Mouse (Mus musculus): ENCODE data around the gene Ly6g6e. TPM values are rescaled to one million over a fixed set of nuclear protein-coding genes. Genes with fewer than 3 reads are reported as not detected.

Gene Ly6g6e
- polyA plus RNA-seq, 1 experiment from 2014 or later: 0.62 TPM

- no peaks in the 10 kb centered on the region for H3K27me3 ChIP-seq (replicated peaks)
- ATAC-seq (ENCODE audit: extremely low read depth, insufficient number of reproducible peaks, low FRiP score, low TSS enrichment): peak; percentile 51
- peak overlapping the region; percentile 99 for H3K9ac ChIP-seq
- H3K4me1 ChIP-seq: peaks cover 63% of the 10 kb centered on the region
- 1% methylated on average over 21 of the region's 21 CpGs for WGBS
- peak overlapping the region; percentile 75 for H3K4me3 ChIP-seq
- peak overlapping the region; percentile 95 for H3K4me2 ChIP-seq
- H3K27ac ChIP-seq (replicated peaks): peak overlapping the region; percentile 99
- peaks cover 45% of the 10 kb centered on the region for H3K36me3 ChIP-seq
- no peaks in the 10 kb centered on the region for H3K9me3 ChIP-seq
Observed at GRCm38 (mm10) chr17:35051156-35052086, 25.3 kb upstream of the Ly6g6e start.

- peaks cover 58% of the 10 kb centered on the region for H3K4me1 ChIP-seq
- WGBS: 57% methylated on average over 12 of the region's 12 CpGs
- ATAC-seq (ENCODE audit: extremely low read depth, insufficient number of reproducible peaks, low FRiP score, low TSS enrichment): no peak
Observed at GRCm38 (mm10) chr17:35052271-35052798, 24.4 kb upstream of the Ly6g6e start.

GRCm38 (mm10) chr17:35055691-35056495 lies 20.8 kb upstream of the Ly6g6e start:
- peak overlapping the region; percentile 21; the same call in 1 of the 2 replicates for H3K27ac ChIP-seq (replicated peaks)
- no peaks in the 10 kb centered on the region for H3K27me3 ChIP-seq (replicated peaks)
- H3K36me3 ChIP-seq: peaks cover 72% of the 10 kb centered on the region
- H3K4me3 ChIP-seq: no peak overlapping the region
- H3K9ac ChIP-seq: 0 out of 2 replicates have a peak overlapping the region, but pooled peaks have one; percentile 42
- no peak for ATAC-seq (ENCODE audit: extremely low read depth, insufficient number of reproducible peaks, low FRiP score, low TSS enrichment)
- H3K4me1 ChIP-seq: peaks cover 53% of the 10 kb centered on the region
- WGBS: 86% methylated on average over 7 of the region's 7 CpGs
- 0 out of 2 replicates have a peak overlapping the region, but pooled peaks have one; percentile 1 for H3K4me2 ChIP-seq
- no peaks in the 10 kb centered on the region for H3K9me3 ChIP-seq

More at GRCm38 (mm10) chr17:35052271-35052798, 24.4 kb upstream of the Ly6g6e start:
- Histone ChIP-seq H3K27me3 (replicated peaks) (no peaks in the 10 kb centered on the region), H3K9me3 (no peaks in the 10 kb centered on the region), H3K4me3 (peak overlapping the region; percentile 75), H3K4me2 (peak overlapping the region; percentile 95), H3K9ac (peak overlapping the region; percentile 99), H3K27ac (replicated peaks) (peak overlapping the region; percentile 99), H3K36me3 (peaks cover 53% of the 10 kb centered on the region)

GRCm38 (mm10) chr17:35057090-35057489 lies 19.6 kb upstream of the Ly6g6e start:
- Histone ChIP-seq H3K36me3 (peaks cover 82% of the 10 kb centered on the region), H3K27ac (replicated peaks) (no peak overlapping the region), H3K4me3 (no peak overlapping the region), H3K4me1 (peaks cover 56% of the 10 kb centered on the region), H3K27me3 (replicated peaks) (no peaks in the 10 kb centered on the region), H3K9me3 (no peaks in the 10 kb centered on the region), H3K9ac (no peak overlapping the region), H3K4me2 (no peak overlapping the region)
- 66% methylated on average over 3 of the region's 3 CpGs for WGBS
- ATAC-seq (ENCODE audit: extremely low read depth, insufficient number of reproducible peaks, low FRiP score, low TSS enrichment): no peak

GRCm38 (mm10) chr17:35058316-35058715 lies 18.4 kb upstream of the Ly6g6e start:
- Histone ChIP-seq H3K27ac (replicated peaks) (peak overlapping the region; percentile 96), H3K36me3 (peaks cover 82% of the 10 kb centered on the region), H3K27me3 (replicated peaks) (peaks cover 4% of the 10 kb centered on the region; the same call in 1 of the 2 replicates), H3K4me3 (peak overlapping the region; percentile 86), H3K9ac (peak overlapping the region; percentile 97), H3K4me2 (peak overlapping the region; percentile 82), H3K4me1 (peaks cover 44% of the 10 kb centered on the region), H3K9me3 (no peaks in the 10 kb centered on the region)
- ATAC-seq (ENCODE audit: extremely low read depth, insufficient number of reproducible peaks, low FRiP score, low TSS enrichment): no peak
- WGBS: 55% methylated on average over 9 of the region's 9 CpGs

GRCm38 (mm10) chr17:35058911-35059892 lies 17.5 kb upstream of the Ly6g6e start, which contains the start of gene Ddah2:
TSS of gene Ddah2 (plus strand) at chr17:35059035.
- Histone ChIP-seq H3K9me3 (no peaks in the 10 kb centered on the region), H3K9ac (peak within 1 kb of the TSS; percentile 97), H3K36me3 (peaks cover 74% of the 10 kb centered on the region), H3K4me3 (peak within 1 kb of the TSS; percentile 86), H3K4me2 (peak within 1 kb of the TSS; percentile 82), H3K4me1 (peaks cover 42% of the 10 kb centered on the region), H3K27me3 (replicated peaks) (peaks cover 13% of the 10 kb centered on the region), H3K27ac (replicated peaks) (peak within 1 kb of the TSS; percentile 96)
- ATAC-seq (ENCODE audit: extremely low read depth, insufficient number of reproducible peaks, low FRiP score, low TSS enrichment): peak; percentile 89
- under 1% methylated on average over 57 of the region's 57 CpGs for WGBS

- peaks cover 66% of the 10 kb centered on the region for H3K36me3 ChIP-seq
- peak overlapping the region; percentile 86 for H3K4me3 ChIP-seq
- peak overlapping the region; percentile 82 for H3K4me2 ChIP-seq
- peaks cover 21% of the 10 kb centered on the region for H3K27me3 ChIP-seq (replicated peaks)
- peak overlapping the region; percentile 97 for H3K9ac ChIP-seq
- H3K9me3 ChIP-seq: no peaks in the 10 kb centered on the region
- peaks cover 48% of the 10 kb centered on the region for H3K4me1 ChIP-seq
- H3K27ac ChIP-seq (replicated peaks): peak overlapping the region; percentile 96
- ATAC-seq (ENCODE audit: extremely low read depth, insufficient number of reproducible peaks, low FRiP score, low TSS enrichment): no peak
- WGBS: 21% methylated on average over 14 of the region's 14 CpGs
Observed at GRCm38 (mm10) chr17:35060071-35060470, 16.6 kb upstream of the Ly6g6e start.

- peak overlapping the region; percentile 97 for H3K9ac ChIP-seq
- H3K4me1 ChIP-seq: peaks cover 53% of the 10 kb centered on the region
- H3K9me3 ChIP-seq: no peaks in the 10 kb centered on the region
- WGBS: 66% methylated on average over 22 of the region's 22 CpGs
- no peak overlapping the region for H3K27ac ChIP-seq (replicated peaks)
- H3K27me3 ChIP-seq (replicated peaks): peaks cover 29% of the 10 kb centered on the region
- H3K4me3 ChIP-seq: peak overlapping the region; percentile 86
- ATAC-seq (ENCODE audit: extremely low read depth, insufficient number of reproducible peaks, low FRiP score, low TSS enrichment): no peak
- peak overlapping the region; percentile 82 for H3K4me2 ChIP-seq
- peaks cover 58% of the 10 kb centered on the region for H3K36me3 ChIP-seq
Observed at GRCm38 (mm10) chr17:35060737-35061297, 15.9 kb upstream of the Ly6g6e start.

GRCm38 (mm10) chr17:35061299-35061698 lies 15.4 kb upstream of the Ly6g6e start:
- Histone ChIP-seq H3K9me3 (no peaks in the 10 kb centered on the region), H3K4me2 (no peak overlapping the region)

GRCm38 (mm10) chr17:35063466-35063865 lies 13.2 kb upstream of the Ly6g6e start:
- Histone ChIP-seq H3K4me1 (peaks cover 46% of the 10 kb centered on the region), H3K4me2 (no peak overlapping the region), H3K27ac (replicated peaks) (no peak overlapping the region), H3K36me3 (peaks cover 32% of the 10 kb centered on the region), H3K9me3 (no peaks in the 10 kb centered on the region), H3K27me3 (replicated peaks) (peaks cover 55% of the 10 kb centered on the region), H3K4me3 (no peak overlapping the region), H3K9ac (no peak overlapping the region)
- ATAC-seq (ENCODE audit: extremely low read depth, insufficient number of reproducible peaks, low FRiP score, low TSS enrichment): no peak
- 74% methylated on average over 3 of the region's 3 CpGs for WGBS

More at GRCm38 (mm10) chr17:35061299-35061698, 15.4 kb upstream of the Ly6g6e start:
- WGBS: 75% methylated on average over 8 of the region's 8 CpGs
- Histone ChIP-seq H3K9ac (0 out of 2 replicates have a peak overlapping the region, but pooled peaks have one; percentile 28), H3K4me1 (peaks cover 52% of the 10 kb centered on the region), H3K27ac (replicated peaks) (no peak overlapping the region), H3K36me3 (peaks cover 53% of the 10 kb centered on the region), H3K4me3 (no peak overlapping the region; the same call in 1 of the 2 replicates), H3K27me3 (replicated peaks) (peaks cover 33% of the 10 kb centered on the region)
- no peak for ATAC-seq (ENCODE audit: extremely low read depth, insufficient number of reproducible peaks, low FRiP score, low TSS enrichment)
